Mouse (Mus musculus) midbrain, embryonic 16.5 days (tissue): ENCODE results near the gene Bbof1. TPM values are rescaled to one million over a fixed set of nuclear protein-coding genes. Genes with fewer than 3 reads are reported as not detected.

Experiments used
- ATAC-seq: fragments of 200-750 bp; cut with Nextera tagmentation; 2 replicates; pipeline ENCODE4 v1.8.0; 2017; ENCODE audit warnings: moderate TSS enrichment
- H3K27ac ChIP-seq: fragments of 300-500 bp; sonication (generic); 2 replicates; pipeline ENCODE4 v1.5.1; 2014; ENCODE audit warnings: mild to moderate bottlenecking, low read length, mixed read lengths
- H3K27me3 ChIP-seq: fragments of 300-500 bp; sonication (generic); 2 replicates; pipeline ENCODE4 v1.6.1; 2014; ENCODE audit warnings: low read depth, low read length, mixed read lengths; ENCODE audit not compliant: control insufficient read depth, insufficient read depth
- H3K36me3 ChIP-seq: fragments of 300-500 bp; sonication (generic); 2 replicates; pipeline ENCODE4 v1.6.1; 2014; ENCODE audit warnings: mild to moderate bottlenecking, low read length, moderate library complexity, mixed read lengths; ENCODE audit not compliant: control insufficient read depth, insufficient read depth
- H3K4me1 ChIP-seq: fragments of 300-500 bp; sonication (generic); 2 replicates; pipeline ENCODE4 v1.6.1; 2014; ENCODE audit warnings: mild to moderate bottlenecking, low read length, mixed read lengths; ENCODE audit not compliant: control insufficient read depth, insufficient read depth
- H3K4me2 ChIP-seq: fragments of 300-500 bp; sonication (generic); 2 replicates; pipeline ENCODE4 v1.6.1; 2014; ENCODE audit warnings: mild to moderate bottlenecking, low read length, mixed read lengths
- H3K4me3 ChIP-seq: fragments of 300-500 bp; sonication (generic); 2 replicates; pipeline ENCODE4 v1.5.1; 2014; ENCODE audit warnings: low read depth, mild to moderate bottlenecking, low read length, moderate library complexity, mixed read lengths
- H3K9ac ChIP-seq: fragments of 300-500 bp; sonication (generic); 2 replicates; pipeline ENCODE4 v1.6.1; 2014; ENCODE audit warnings: low read depth, low read length, mixed read lengths
- H3K9me3 ChIP-seq: fragments of 300-500 bp; sonication (generic); replicated peaks from 2 replicates; pipeline ENCODE4 v1.6.1; 2014; ENCODE audit warnings: mild to moderate bottlenecking, low read length, mixed read lengths; ENCODE audit not compliant: control insufficient read depth, poor library complexity, severe bottlenecking
- WGBS: fragments of 180-500 bp; shearing (Covaris S2); extraction: QIAGEN DNeasy Blood & Tissue Kit; methylation state at CpG from one replicate; pipeline ENCODE4 v1.1.7; 2014; 5-methylcytosine and 5-hydroxymethylcytosine counted together
- polyA plus RNA-seq: library from polyadenylated mRNA; unstranded; fragments of >200 nt; fragmentation: Nextera tagmentation; extraction: Ambion mirVana; gene quantifications from 2 replicates; pipeline ENCODE4 v1.2.1, GENCODE M21; 2015

The Bbof1 gene
- polyA plus RNA-seq, 1 experiment from 2014 or later = 4.6 TPM

DNA sequence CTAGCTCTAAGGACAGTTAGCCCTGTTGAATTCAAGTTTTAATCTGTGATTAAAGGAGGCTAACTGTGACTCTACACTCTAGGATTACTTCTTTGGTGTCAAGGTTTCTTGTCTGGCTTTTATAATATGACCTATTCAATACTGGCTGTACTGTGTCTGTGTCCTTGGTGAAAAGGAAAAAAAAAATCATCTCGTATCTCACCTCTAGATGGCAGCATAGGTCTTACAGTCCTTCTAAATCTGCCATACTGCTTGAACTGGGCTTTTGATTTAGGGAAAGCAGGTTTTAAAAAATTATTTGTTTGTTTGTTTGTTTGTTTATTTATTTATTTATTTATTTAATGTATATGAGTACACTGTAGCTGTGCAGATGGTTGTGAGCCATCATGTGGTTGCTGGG lies 59.8 kb downstream of the Bbof1 start:
- Histone ChIP-seq H3K36me3 (no peaks in the 10 kb centered on the region), H3K9me3 (no peaks in the 10 kb centered on the region), H3K27me3 (no peaks in the 10 kb centered on the region), H3K4me3 (no peak overlapping the region), H3K9ac (no peak overlapping the region), H3K4me2 (no peak overlapping the region), H3K4me1 (no peaks in the 10 kb centered on the region), H3K27ac (no peak overlapping the region)
- WGBS = 5% methylated on average over 1 of the region's 1 CpGs
- ATAC-seq = no peak

DNA sequence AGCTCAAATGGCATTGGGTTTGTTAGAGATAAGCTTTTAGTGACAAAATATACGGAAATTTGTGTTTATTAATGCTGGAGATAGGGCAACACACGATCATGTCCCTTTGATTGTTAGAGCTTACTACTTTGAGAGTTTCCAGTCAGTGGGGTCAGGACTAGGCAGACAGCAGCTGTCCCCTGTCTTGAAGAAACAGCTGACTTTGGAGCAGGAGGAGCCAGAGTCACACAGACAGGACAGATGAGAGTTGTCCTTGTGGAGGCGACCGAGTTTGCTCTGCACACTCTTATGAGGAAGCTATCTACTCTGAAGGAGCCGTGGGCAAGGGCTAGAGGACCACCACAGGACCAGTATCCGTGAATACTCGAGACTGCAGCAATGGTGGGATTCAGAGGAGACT lies 70.1 kb downstream of the Bbof1 start:
- 96% methylated on average over 7 of the region's 7 CpGs for WGBS
- H3K36me3 ChIP-seq = no peaks in the 10 kb centered on the region
- no peak overlapping the region for H3K4me2 ChIP-seq
- H3K9me3 ChIP-seq = no peaks in the 10 kb centered on the region
- no peak overlapping the region for H3K27ac ChIP-seq
- no peaks in the 10 kb centered on the region for H3K4me1 ChIP-seq
- H3K4me3 ChIP-seq = no peak overlapping the region
- H3K27me3 ChIP-seq = no peaks in the 10 kb centered on the region
- no peak for ATAC-seq
- no peak overlapping the region for H3K9ac ChIP-seq

DNA sequence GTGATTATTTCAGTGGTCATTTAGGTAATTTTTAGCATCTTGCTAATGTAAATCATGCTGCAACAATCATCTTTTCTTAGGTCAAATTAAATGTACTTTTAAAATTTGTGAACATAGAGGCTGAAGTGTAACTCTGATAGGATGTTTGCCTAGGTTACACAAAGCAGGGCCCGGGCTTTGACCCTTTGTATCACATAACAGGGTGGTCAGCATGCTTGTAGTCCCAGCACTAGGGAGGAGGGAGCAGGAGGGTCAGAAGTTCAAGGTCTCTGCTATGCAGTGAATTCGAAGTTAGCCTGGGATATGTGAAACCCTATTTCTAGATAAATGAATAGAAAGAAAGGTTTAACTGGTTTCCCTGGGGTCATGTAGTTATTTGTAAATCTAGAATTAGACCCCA lies 72.4 kb downstream of the Bbof1 start:
- whole genome bisulfite sequencing = 65% methylated on average over 2 of the region's 2 CpGs
- no peak overlapping the region for H3K4me2 ChIP-seq
- no peak overlapping the region for H3K27ac ChIP-seq
- H3K4me3 ChIP-seq = no peak overlapping the region
- H3K27me3 ChIP-seq = no peaks in the 10 kb centered on the region
- no peaks in the 10 kb centered on the region for H3K36me3 ChIP-seq
- no peak for ATAC-seq
- no peaks in the 10 kb centered on the region for H3K4me1 ChIP-seq
- H3K9ac ChIP-seq = no peak overlapping the region
- H3K9me3 ChIP-seq = no peaks in the 10 kb centered on the region

DNA sequence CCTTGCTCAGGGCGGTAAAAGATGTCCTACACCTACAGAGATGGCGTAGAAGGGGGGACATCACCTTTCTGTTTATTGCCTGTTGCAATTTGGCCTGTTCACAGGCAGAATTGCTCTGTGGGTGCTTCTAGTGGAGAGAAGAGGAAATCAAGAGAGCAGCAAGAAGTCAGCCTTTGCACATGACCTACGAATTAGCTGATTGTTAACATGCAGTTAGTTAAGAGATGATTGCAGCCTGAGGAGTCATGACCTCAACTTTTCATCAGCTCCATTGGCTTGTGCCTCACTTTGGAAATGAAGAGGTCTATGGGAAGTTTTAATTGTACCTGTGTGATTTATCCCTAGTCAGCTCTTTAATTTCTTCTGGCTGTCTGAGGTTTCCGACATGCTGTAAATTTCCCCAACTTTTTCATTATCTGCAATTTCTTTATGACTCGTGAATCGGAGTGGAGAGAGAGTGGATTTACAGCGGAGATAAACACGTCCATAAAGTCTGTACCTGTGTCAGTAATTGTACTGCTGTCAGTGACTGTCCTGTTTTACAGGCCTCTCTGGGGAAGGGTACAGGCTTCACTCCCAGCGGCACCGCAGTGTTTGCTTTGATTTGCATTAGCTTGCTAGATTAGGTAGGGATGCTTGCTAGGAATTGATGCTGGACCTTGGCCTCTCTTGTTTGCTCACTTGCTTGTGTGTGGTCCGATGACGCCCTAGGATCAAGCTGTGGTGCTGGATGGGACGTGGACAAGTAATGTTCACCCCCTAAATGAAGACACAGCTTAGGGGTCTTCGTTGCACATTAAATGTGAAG lies 74.1 kb downstream of the Bbof1 start:
- Histone ChIP-seq H3K36me3 (no peaks in the 10 kb centered on the region), H3K4me3 (no peak overlapping the region), H3K4me2 (no peak overlapping the region), H3K9me3 (no peaks in the 10 kb centered on the region), H3K27ac (no peak overlapping the region), H3K27me3 (no peaks in the 10 kb centered on the region), H3K9ac (no peak overlapping the region), H3K4me1 (peaks cover 9% of the 10 kb centered on the region)
- 88% methylated on average over 14 of the region's 14 CpGs for WGBS
- ATAC-seq = no peak

DNA sequence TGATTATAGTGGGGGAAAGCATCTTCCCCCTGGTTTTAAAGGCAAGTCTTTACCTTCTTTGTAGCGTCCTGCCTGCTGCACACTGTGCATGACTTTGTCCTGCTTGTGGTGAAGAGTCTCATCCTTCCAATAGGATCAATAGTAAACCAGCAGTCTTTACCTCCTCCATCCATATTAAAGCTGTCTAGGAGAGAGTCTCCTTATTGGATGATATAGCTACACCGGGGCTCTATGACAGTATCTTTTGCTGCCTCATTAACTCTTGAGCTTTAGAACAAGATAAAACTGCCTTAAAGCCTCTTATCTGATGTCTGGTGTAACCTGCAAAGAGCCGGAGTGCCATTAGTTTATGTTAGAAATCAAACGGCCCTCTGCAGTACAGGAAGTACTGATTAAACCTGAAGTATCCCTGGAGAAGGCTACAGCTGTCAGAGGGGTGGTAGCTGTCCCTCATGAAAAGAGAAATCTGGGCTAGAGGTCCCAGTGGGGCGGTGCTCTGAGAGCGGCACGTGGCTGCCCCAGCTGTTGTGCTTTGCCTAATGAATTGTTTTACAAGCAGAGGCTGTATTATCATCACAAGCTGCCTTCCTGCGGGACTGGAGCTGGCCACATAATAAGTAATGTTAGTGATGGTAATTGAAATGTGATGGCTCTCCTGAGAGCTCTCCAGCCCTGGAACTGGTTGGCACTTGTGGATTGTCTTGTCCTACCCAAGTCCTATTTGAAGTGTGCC lies 78.6 kb downstream of the Bbof1 start:
- peaks cover 9% of the 10 kb centered on the region for H3K4me1 ChIP-seq
- no peak overlapping the region for H3K4me3 ChIP-seq
- 20% methylated on average over 8 of the region's 8 CpGs for whole genome bisulfite sequencing
- H3K36me3 ChIP-seq = no peaks in the 10 kb centered on the region
- no peaks in the 10 kb centered on the region for H3K9me3 ChIP-seq
- H3K4me2 ChIP-seq = peak overlapping the region; percentile 19; the same call in 1 of the 2 replicates
- H3K27me3 ChIP-seq = no peaks in the 10 kb centered on the region
- no peak overlapping the region for H3K9ac ChIP-seq
- ATAC-seq = peak; percentile 51
- no peak overlapping the region; the same call in 1 of the 2 replicates for H3K27ac ChIP-seq

Other genes starting within 250 kb of the Bbof1 start
- 2.7 and 3.6 TPM in 2 replicates for gene Elmsan1, start 190.2 kb upstream of the Bbof1 start, polyA plus RNA-seq
- 17.8 and 19.8 TPM in 2 replicates for gene Ptgr2, start 123.8 kb upstream of the Bbof1 start, polyA plus RNA-seq
- 59.4 and 73.1 TPM in 2 replicates for gene Zfp410, start 92.2 kb upstream of the Bbof1 start, polyA plus RNA-seq
- gene Coq6, start 47.4 kb upstream of the Bbof1 start, polyA plus RNA-seq = 40.7 and 43.7 TPM in 2 replicates
- 21.1 and 24.0 TPM in 2 replicates for gene Fam161b, start 47.2 kb upstream of the Bbof1 start, polyA plus RNA-seq
- 13.8 and 15.2 TPM in 2 replicates for gene Entpd5, start within 50 bp of the Bbof1 start, polyA plus RNA-seq
- gene Rnf113a2, start 8.1 kb downstream of the Bbof1 start, polyA plus RNA-seq = 22.3 and 22.4 TPM in 2 replicates
- gene Aldh6a1, start 41.9 kb downstream of the Bbof1 start, polyA plus RNA-seq = 33.6 and 34.2 TPM in 2 replicates
- 36.1 and 37.7 TPM in 2 replicates for gene Lin52, start 42.4 kb downstream of the Bbof1 start, polyA plus RNA-seq
- 1.5 and 1.9 TPM in 2 replicates for gene Vsx2, start 160.7 kb downstream of the Bbof1 start, polyA plus RNA-seq
- 13.9 and 14.5 TPM in 2 replicates for gene Abcd4, start 208.3 kb downstream of the Bbof1 start, polyA plus RNA-seq
- 0.08 and 0.09 TPM in 2 replicates for gene Vrtn, start 231.9 kb downstream of the Bbof1 start, polyA plus RNA-seq